Mouse (Mus musculus): ENCODE data around the gene Reps2. TPM values are rescaled to one million over a fixed set of nuclear protein-coding genes. Genes with fewer than 3 reads are reported as not detected.

The Reps2 gene
- total RNA-seq, 1 experiment, result 1.5 TPM

GRCm38 (mm10) chrX:162568439-162568838 is 75.0 kb downstream of the Reps2 start:
- no peak overlapping the region for H3K9ac ChIP-seq (ENCODE audit: insufficient read depth, low read depth, low read length, poor library complexity, severe bottlenecking)
- no peaks in the 10 kb centered on the region for H3K36me3 ChIP-seq (ENCODE audit: control insufficient read depth, insufficient read depth, low read length, poor library complexity, severe bottlenecking)
- no peak overlapping the region for H3K4me3 ChIP-seq (ENCODE audit: insufficient read depth in 1 of 2, low read depth in 1 of 2, low read length in 2 of 2, poor library complexity in 1 of 2, severe bottlenecking in 1 of 2)
- in situ Hi-C loops (cut with MboI; ENCODE audit: low sequenced_read_pairs in 2 of 2, unreplicated experiment in 2 of 2), result no loop called here
- DNase-seq (ENCODE audit: low read depth, low spot score), result no peak
- H3K27ac ChIP-seq (ENCODE audit: insufficient read depth, low read depth, low read length, poor library complexity, severe bottlenecking), result no peak overlapping the region
- TF ChIP-seq ZC3H11A (IDR thresholded peaks at IDR 0.05; ENCODE audit: borderline replicate concordance, low read depth, low read length) (no peak), HCFC1 (IDR thresholded peaks at IDR 0.05; ENCODE audit: borderline replicate concordance, insufficient read depth, low read length) (no peak), ZNF384 (IDR thresholded peaks at IDR 0.05; ENCODE audit: low read depth, low read length) (no peak), CHD2 (IDR thresholded peaks at IDR 0.05; ENCODE audit: low read depth, low read length) (no peak), MAFK (IDR thresholded peaks at IDR 0.05; ENCODE audit: insufficient read depth, low read depth, low read length) (no peak)
- no peaks in the 10 kb centered on the region for H3K4me1 ChIP-seq (ENCODE audit: control insufficient read depth in 2 of 2, insufficient read depth in 2 of 2, low read length in 2 of 2, poor library complexity in 1 of 2)
- H3K9me3 ChIP-seq (ENCODE audit: control insufficient read depth, insufficient read depth, low read depth, low read length), result no peaks in the 10 kb centered on the region

- no peaks in the 10 kb centered on the region for H3K9me3 ChIP-seq (ENCODE audit: control insufficient read depth, insufficient read depth, low read depth, low read length)
- no peak overlapping the region for H3K27ac ChIP-seq (ENCODE audit: insufficient read depth, low read depth, low read length, poor library complexity, severe bottlenecking)
- H3K4me3 ChIP-seq (ENCODE audit: insufficient read depth in 1 of 2, low read depth in 1 of 2, low read length in 2 of 2, poor library complexity in 1 of 2, severe bottlenecking in 1 of 2), result no peak overlapping the region
- H3K9ac ChIP-seq (ENCODE audit: insufficient read depth, low read depth, low read length, poor library complexity, severe bottlenecking), result no peak overlapping the region
- no peaks in the 10 kb centered on the region for H3K4me1 ChIP-seq (ENCODE audit: control insufficient read depth in 2 of 2, insufficient read depth in 2 of 2, low read length in 2 of 2, poor library complexity in 1 of 2)
- in situ Hi-C loops (cut with MboI; ENCODE audit: low sequenced_read_pairs in 2 of 2, unreplicated experiment in 2 of 2), result no loop called here
- H3K36me3 ChIP-seq (ENCODE audit: control insufficient read depth, insufficient read depth, low read length, poor library complexity, severe bottlenecking), result no peaks in the 10 kb centered on the region
- no peak for DNase-seq (ENCODE audit: low read depth, low spot score)
- TF ChIP-seq MAFK (IDR thresholded peaks at IDR 0.05; ENCODE audit: insufficient read depth, low read depth, low read length), result no peak
Observed at GRCm38 (mm10) chrX:162565501-162565900, 77.9 kb downstream of the Reps2 start.

- no peak for DNase-seq (ENCODE audit: low read depth, low spot score)
- Histone ChIP-seq H3K9ac (ENCODE audit: insufficient read depth, low read depth, low read length, poor library complexity, severe bottlenecking) (no peak overlapping the region), H3K36me3 (ENCODE audit: control insufficient read depth, insufficient read depth, low read length, poor library complexity, severe bottlenecking) (no peaks in the 10 kb centered on the region), H3K4me1 (ENCODE audit: control insufficient read depth in 2 of 2, insufficient read depth in 2 of 2, low read length in 2 of 2, poor library complexity in 1 of 2) (no peaks in the 10 kb centered on the region), H3K4me3 (ENCODE audit: insufficient read depth in 1 of 2, low read depth in 1 of 2, low read length in 2 of 2, poor library complexity in 1 of 2, severe bottlenecking in 1 of 2) (no peak overlapping the region), H3K27ac (ENCODE audit: insufficient read depth, low read depth, low read length, poor library complexity, severe bottlenecking) (no peak overlapping the region), H3K9me3 (ENCODE audit: control insufficient read depth, insufficient read depth, low read depth, low read length) (no peaks in the 10 kb centered on the region)
- in situ Hi-C loops (cut with MboI; ENCODE audit: low sequenced_read_pairs in 2 of 2, unreplicated experiment in 2 of 2), result no loop called here
- no peak for TF ChIP-seq HCFC1 (IDR thresholded peaks at IDR 0.05; ENCODE audit: borderline replicate concordance, insufficient read depth, low read length)
- TF ChIP-seq ZC3H11A (IDR thresholded peaks at IDR 0.05; ENCODE audit: borderline replicate concordance, low read depth, low read length), result no peak
- TF ChIP-seq ZNF384 (IDR thresholded peaks at IDR 0.05; ENCODE audit: low read depth, low read length), result no peak
- TF ChIP-seq MAFK (IDR thresholded peaks at IDR 0.05; ENCODE audit: insufficient read depth, low read depth, low read length), result no peak
- no peak for TF ChIP-seq CHD2 (IDR thresholded peaks at IDR 0.05; ENCODE audit: low read depth, low read length)
Observed at GRCm38 (mm10) chrX:162556459-162556841, 87.0 kb downstream of the Reps2 start.

GRCm38 (mm10) chrX:162555729-162556458 is 87.6 kb downstream of the Reps2 start:
- no peak overlapping the region for H3K4me3 ChIP-seq (ENCODE audit: insufficient read depth in 1 of 2, low read depth in 1 of 2, low read length in 2 of 2, poor library complexity in 1 of 2, severe bottlenecking in 1 of 2)
- no peaks in the 10 kb centered on the region for H3K36me3 ChIP-seq (ENCODE audit: control insufficient read depth, insufficient read depth, low read length, poor library complexity, severe bottlenecking)
- no peak overlapping the region for H3K27ac ChIP-seq (ENCODE audit: insufficient read depth, low read depth, low read length, poor library complexity, severe bottlenecking)
- TF ChIP-seq HCFC1 (IDR thresholded peaks at IDR 0.05; ENCODE audit: borderline replicate concordance, insufficient read depth, low read length) (no peak), ZC3H11A (IDR thresholded peaks at IDR 0.05; ENCODE audit: borderline replicate concordance, low read depth, low read length) (no peak), CHD2 (IDR thresholded peaks at IDR 0.05; ENCODE audit: low read depth, low read length) (no peak), ZNF384 (IDR thresholded peaks at IDR 0.05; ENCODE audit: low read depth, low read length) (no peak), MAFK (IDR thresholded peaks at IDR 0.05; ENCODE audit: insufficient read depth, low read depth, low read length) (no peak)
- H3K4me1 ChIP-seq (ENCODE audit: control insufficient read depth in 2 of 2, insufficient read depth in 2 of 2, low read length in 2 of 2, poor library complexity in 1 of 2), result no peaks in the 10 kb centered on the region
- H3K9ac ChIP-seq (ENCODE audit: insufficient read depth, low read depth, low read length, poor library complexity, severe bottlenecking), result no peak overlapping the region
- no peaks in the 10 kb centered on the region for H3K9me3 ChIP-seq (ENCODE audit: control insufficient read depth, insufficient read depth, low read depth, low read length)
- in situ Hi-C loops (cut with MboI; ENCODE audit: low sequenced_read_pairs in 2 of 2, unreplicated experiment in 2 of 2), result no loop called here
- no peak for DNase-seq (ENCODE audit: low read depth, low spot score)

- Histone ChIP-seq H3K4me1 (ENCODE audit: control insufficient read depth in 2 of 2, insufficient read depth in 2 of 2, low read length in 2 of 2, poor library complexity in 1 of 2) (no peaks in the 10 kb centered on the region), H3K27ac (ENCODE audit: insufficient read depth, low read depth, low read length, poor library complexity, severe bottlenecking) (no peak overlapping the region), H3K9ac (ENCODE audit: insufficient read depth, low read depth, low read length, poor library complexity, severe bottlenecking) (no peak overlapping the region), H3K36me3 (ENCODE audit: control insufficient read depth, insufficient read depth, low read length, poor library complexity, severe bottlenecking) (no peaks in the 10 kb centered on the region), H3K9me3 (ENCODE audit: control insufficient read depth, insufficient read depth, low read depth, low read length) (no peaks in the 10 kb centered on the region), H3K4me3 (ENCODE audit: insufficient read depth in 1 of 2, low read depth in 1 of 2, low read length in 2 of 2, poor library complexity in 1 of 2, severe bottlenecking in 1 of 2) (no peak overlapping the region)
- TF ChIP-seq ZC3H11A (IDR thresholded peaks at IDR 0.05; ENCODE audit: borderline replicate concordance, low read depth, low read length), result no peak
- no peak for TF ChIP-seq ZNF384 (IDR thresholded peaks at IDR 0.05; ENCODE audit: low read depth, low read length)
- no peak for TF ChIP-seq CHD2 (IDR thresholded peaks at IDR 0.05; ENCODE audit: low read depth, low read length)
- no peak for TF ChIP-seq MAFK (IDR thresholded peaks at IDR 0.05; ENCODE audit: insufficient read depth, low read depth, low read length)
- TF ChIP-seq HCFC1 (IDR thresholded peaks at IDR 0.05; ENCODE audit: borderline replicate concordance, insufficient read depth, low read length), result no peak
- no peak for DNase-seq (ENCODE audit: low read depth, low spot score)
- in situ Hi-C loops (cut with MboI; ENCODE audit: low sequenced_read_pairs in 2 of 2, unreplicated experiment in 2 of 2), result no loop called here
Observed at GRCm38 (mm10) chrX:162554513-162554912, 88.9 kb downstream of the Reps2 start.
